Mouse (Mus musculus): ENCODE data around the gene Sycp3. TPM values are rescaled to one million over a fixed set of nuclear protein-coding genes. Genes with fewer than 3 reads are reported as not detected.
A peak's percentile ranks its signal among the peaks of the same experiment; 100 is the strongest.

Gene Sycp3
- polyA plus RNA-seq, 1 experiment: not detected

GRCm38 (mm10) chr10:88496864-88497564 is 37.6 kb downstream of the Sycp3 start:
- WGBS: 41% methylated on average over 11 of the region's 11 CpGs
- no peak overlapping the region for H3K4me3 ChIP-seq (ENCODE audit: control insufficient read depth, insufficient read depth, low read length)
- H3K36me3 ChIP-seq (ENCODE audit: control insufficient read depth, insufficient read depth, low read length): no peaks in the 10 kb centered on the region
- no peak overlapping the region for H3K27ac ChIP-seq (ENCODE audit: control insufficient read depth, insufficient read depth, low read length)
- no peaks in the 10 kb centered on the region for H3K27me3 ChIP-seq (ENCODE audit: control insufficient read depth, insufficient read depth, low read length)
- H3K4me1 ChIP-seq (replicated peaks; ENCODE audit: control insufficient read depth, insufficient read depth, low read length): no peaks in the 10 kb centered on the region; the same call in 1 of the 2 replicates
- no peak for TF ChIP-seq CTCF (IDR thresholded peaks at IDR 0.05; ENCODE audit: borderline replicate concordance, control insufficient read depth, extremely low read depth, insufficient read depth, low read length, poor library complexity)
- no peak for TF ChIP-seq POLR2A (IDR thresholded peaks at IDR 0.05; ENCODE audit: control insufficient read depth, extremely low read depth, insufficient read depth, low read length, poor library complexity)
- no peak for DNase-seq

- WGBS: 91% methylated on average over 5 of the region's 5 CpGs
- DNase-seq: no peak
- TF ChIP-seq CTCF (IDR thresholded peaks at IDR 0.05; ENCODE audit: borderline replicate concordance, control insufficient read depth, extremely low read depth, insufficient read depth, low read length, poor library complexity): no peak
- TF ChIP-seq POLR2A (IDR thresholded peaks at IDR 0.05; ENCODE audit: control insufficient read depth, extremely low read depth, insufficient read depth, low read length, poor library complexity): no peak
Observed at GRCm38 (mm10) chr10:88499993-88500392, 40.6 kb downstream of the Sycp3 start.

GRCm38 (mm10) chr10:88501370-88501769 is 42.0 kb downstream of the Sycp3 start:
- H3K4me1 ChIP-seq (replicated peaks; ENCODE audit: control insufficient read depth, insufficient read depth, low read length): peaks cover 5% of the 10 kb centered on the region
- H3K4me3 ChIP-seq (ENCODE audit: control insufficient read depth, insufficient read depth, low read length): no peak overlapping the region
- WGBS: 90% methylated on average over 10 of the region's 10 CpGs
- H3K27me3 ChIP-seq (ENCODE audit: control insufficient read depth, insufficient read depth, low read length): no peaks in the 10 kb centered on the region
- H3K36me3 ChIP-seq (ENCODE audit: control insufficient read depth, insufficient read depth, low read length): no peaks in the 10 kb centered on the region
- no peak for DNase-seq
- TF ChIP-seq CTCF (IDR thresholded peaks at IDR 0.05; ENCODE audit: borderline replicate concordance, control insufficient read depth, extremely low read depth, insufficient read depth, low read length, poor library complexity): no peak
- TF ChIP-seq POLR2A (IDR thresholded peaks at IDR 0.05; ENCODE audit: control insufficient read depth, extremely low read depth, insufficient read depth, low read length, poor library complexity): no peak
- H3K27ac ChIP-seq (ENCODE audit: control insufficient read depth, insufficient read depth, low read length): no peak overlapping the region

More at GRCm38 (mm10) chr10:88499993-88500392, 40.6 kb downstream of the Sycp3 start:
- H3K4me1 ChIP-seq (replicated peaks; ENCODE audit: control insufficient read depth, insufficient read depth, low read length): peaks cover 5% of the 10 kb centered on the region
- H3K36me3 ChIP-seq (ENCODE audit: control insufficient read depth, insufficient read depth, low read length): no peaks in the 10 kb centered on the region
- no peaks in the 10 kb centered on the region for H3K27me3 ChIP-seq (ENCODE audit: control insufficient read depth, insufficient read depth, low read length)
- H3K4me3 ChIP-seq (ENCODE audit: control insufficient read depth, insufficient read depth, low read length): no peak overlapping the region
- no peak overlapping the region for H3K27ac ChIP-seq (ENCODE audit: control insufficient read depth, insufficient read depth, low read length)

GRCm38 (mm10) chr10:88501886-88502765 is 42.8 kb downstream of the Sycp3 start:
- WGBS: 94% methylated on average over 13 of the region's 13 CpGs
- Histone ChIP-seq H3K27ac (ENCODE audit: control insufficient read depth, insufficient read depth, low read length) (no peak overlapping the region), H3K36me3 (ENCODE audit: control insufficient read depth, insufficient read depth, low read length) (no peaks in the 10 kb centered on the region), H3K4me1 (replicated peaks; ENCODE audit: control insufficient read depth, insufficient read depth, low read length) (peaks cover 5% of the 10 kb centered on the region), H3K27me3 (ENCODE audit: control insufficient read depth, insufficient read depth, low read length) (no peaks in the 10 kb centered on the region), H3K4me3 (ENCODE audit: control insufficient read depth, insufficient read depth, low read length) (no peak overlapping the region)
- no peak for DNase-seq
- TF ChIP-seq CTCF (IDR thresholded peaks at IDR 0.05; ENCODE audit: borderline replicate concordance, control insufficient read depth, extremely low read depth, insufficient read depth, low read length, poor library complexity) (no peak), POLR2A (IDR thresholded peaks at IDR 0.05; ENCODE audit: control insufficient read depth, extremely low read depth, insufficient read depth, low read length, poor library complexity) (no peak)

- TF ChIP-seq CTCF (IDR thresholded peaks at IDR 0.05; ENCODE audit: borderline replicate concordance, control insufficient read depth, extremely low read depth, insufficient read depth, low read length, poor library complexity) (no peak), POLR2A (IDR thresholded peaks at IDR 0.05; ENCODE audit: control insufficient read depth, extremely low read depth, insufficient read depth, low read length, poor library complexity) (no peak)
- Histone ChIP-seq H3K27me3 (ENCODE audit: control insufficient read depth, insufficient read depth, low read length) (no peaks in the 10 kb centered on the region), H3K36me3 (ENCODE audit: control insufficient read depth, insufficient read depth, low read length) (no peaks in the 10 kb centered on the region), H3K27ac (ENCODE audit: control insufficient read depth, insufficient read depth, low read length) (no peak overlapping the region), H3K4me1 (replicated peaks; ENCODE audit: control insufficient read depth, insufficient read depth, low read length) (peaks cover 5% of the 10 kb centered on the region), H3K4me3 (ENCODE audit: control insufficient read depth, insufficient read depth, low read length) (peak overlapping the region; percentile 56)
- 75% methylated on average over 4 of the region's 4 CpGs for WGBS
- no peak for DNase-seq
Observed at GRCm38 (mm10) chr10:88502919-88503318, 43.5 kb downstream of the Sycp3 start.

GRCm38 (mm10) chr10:88503421-88504314 is 44.3 kb downstream of the Sycp3 start, which contains the start of gene Chpt1:
TSS of gene Chpt1 (minus strand) at chr10:88504073.
- peaks cover 5% of the 10 kb centered on the region for H3K4me1 ChIP-seq (replicated peaks; ENCODE audit: control insufficient read depth, insufficient read depth, low read length)
- no peaks in the 10 kb centered on the region for H3K36me3 ChIP-seq (ENCODE audit: control insufficient read depth, insufficient read depth, low read length)
- H3K27me3 ChIP-seq (ENCODE audit: control insufficient read depth, insufficient read depth, low read length): no peaks in the 10 kb centered on the region
- 1% methylated on average over 65 of the region's 80 CpGs for WGBS
- H3K27ac ChIP-seq (ENCODE audit: control insufficient read depth, insufficient read depth, low read length): no peak within 1 kb of the TSS
- DNase-seq: peak; percentile 86
- H3K4me3 ChIP-seq (ENCODE audit: control insufficient read depth, insufficient read depth, low read length): peak within 1 kb of the TSS; percentile 56
- TF ChIP-seq POLR2A (IDR thresholded peaks at IDR 0.05; ENCODE audit: control insufficient read depth, extremely low read depth, insufficient read depth, low read length, poor library complexity) (peak; percentile 59), CTCF (IDR thresholded peaks at IDR 0.05; ENCODE audit: borderline replicate concordance, control insufficient read depth, extremely low read depth, insufficient read depth, low read length, poor library complexity) (no peak)
